Comparison of ENCODE assay signal across 8 mouse cellular contexts in the genomic region with DNA sequence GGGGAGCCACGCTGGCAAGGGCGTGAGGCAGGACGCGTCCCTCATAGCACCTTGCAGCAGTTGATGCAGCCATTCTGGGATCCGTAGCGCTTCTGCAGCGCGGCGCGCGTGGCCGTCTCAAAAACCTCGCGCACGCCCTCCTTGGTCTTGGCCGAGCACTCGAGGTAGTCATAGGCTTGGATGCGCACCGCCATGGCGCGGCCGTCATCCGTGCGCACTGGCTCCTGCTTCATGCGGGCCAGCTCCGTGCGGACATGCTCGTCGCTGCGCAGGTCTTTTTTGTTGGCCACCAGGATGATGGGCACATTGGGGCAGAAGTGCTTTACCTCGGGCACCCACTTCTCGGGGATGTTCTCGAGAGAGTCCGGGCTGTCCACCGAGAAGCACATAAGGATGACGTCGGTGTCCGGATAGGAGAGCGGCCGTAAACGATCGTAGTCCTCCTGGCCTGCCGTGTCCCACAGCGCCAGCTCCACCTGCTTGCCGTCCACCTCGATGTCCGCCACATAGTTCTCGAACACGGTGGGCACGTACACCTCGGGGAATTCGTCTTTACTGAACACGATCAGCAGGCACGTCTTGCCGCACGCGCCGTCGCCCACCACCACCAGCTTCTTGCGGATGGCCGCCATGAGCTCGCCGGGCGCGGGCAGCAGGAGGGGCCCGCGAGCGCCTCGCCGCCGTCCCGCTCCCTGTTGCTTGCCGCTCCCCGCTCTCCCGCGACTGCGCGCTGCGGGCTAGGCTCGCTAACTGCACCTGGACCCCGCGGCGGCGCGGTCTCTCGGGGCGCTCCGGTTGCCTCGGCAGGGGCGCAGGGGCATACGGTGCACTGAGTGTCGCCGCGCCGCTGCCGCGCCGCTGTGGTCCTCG. TPM values are rescaled to one million over a fixed set of nuclear protein-coding genes. Genes with fewer than 3 reads are reported as not detected.
DNase-seq lines count a peak whose midpoint lies in the region; ATAC-seq lines count a peak whose summit lies in the region.

No protein-coding gene starts in this region.

- peak overlapping the region; percentile 99 for H3K27ac ChIP-seq in intestine, embryonic 14.5 days (ENCODE audit: low read depth)
- H3K27ac ChIP-seq in midbrain, embryonic 15.5 days, result peak overlapping the region; percentile 100

- peak; percentile 48 to 71 for DNase-seq in urinary bladder, adult 18-20 months (ENCODE audit: low spot score in 2 of 2)
- DNase-seq in urinary bladder, postnatal 25 days (ENCODE audit: low spot score), result no peak
- DNase-seq in gastrocnemius, postnatal 14 days, result peak; percentile 69
- DNase-seq in intestine, embryonic 14.5 days (ENCODE audit: low spot score), result peak; percentile 92
- DNase-seq in liver, result peak; percentile 30
- peak; percentile 39 to 73 for DNase-seq in spleen, postnatal 4 days (ENCODE audit: low spot score in 2 of 2)

- peaks cover 39% of the 10 kb centered on the region for H3K4me1 ChIP-seq in intestine, embryonic 14.5 days (replicated peaks; ENCODE audit: control insufficient read depth, insufficient read depth, low read length)
- H3K4me1 ChIP-seq in midbrain, embryonic 15.5 days, result peaks cover 31% of the 10 kb centered on the region

- no peaks in the 10 kb centered on the region for H3K9me3 ChIP-seq in intestine, embryonic 14.5 days (ENCODE audit: control insufficient read depth, low read length)
- no peaks in the 10 kb centered on the region for H3K9me3 ChIP-seq in midbrain, embryonic 15.5 days

- intact Hi-C loops in gastrocnemius, postnatal 14 days (cut with DNase I; ENCODE audit: low total_unique reads), result no loop called here

- peak overlapping the region; percentile 99 for H3K9ac ChIP-seq in intestine, embryonic 14.5 days (ENCODE audit: low read length)
- H3K9ac ChIP-seq in midbrain, embryonic 15.5 days, result peak overlapping the region; percentile 99

- H3K36me3 ChIP-seq in intestine, embryonic 14.5 days (ENCODE audit: control insufficient read depth, insufficient read depth, low read length), result no peaks in the 10 kb centered on the region
- no peaks in the 10 kb centered on the region for H3K36me3 ChIP-seq in midbrain, embryonic 15.5 days (replicated peaks)

- WGBS in intestine, embryonic 14.5 days, result 1% methylated on average over 97 of the region's 99 CpGs
- WGBS in midbrain, embryonic 15.5 days, result under 1% methylated on average over 97 of the region's 99 CpGs

- peak overlapping the region; percentile 87 for H3K4me2 ChIP-seq in intestine, embryonic 14.5 days (ENCODE audit: low read length)
- peak overlapping the region; percentile 86 for H3K4me2 ChIP-seq in midbrain, embryonic 15.5 days

- peak; percentile 23 for ATAC-seq in common myeloid progenitor, adult 5-6 weeks (replicated peaks; ENCODE audit: low read depth, poor library complexity, severe bottlenecking)
- peak; percentile 64 for ATAC-seq in intestine, embryonic 14.5 days (replicated peaks; ENCODE audit: low FRiP score, low TSS enrichment, low read depth)
- ATAC-seq in midbrain, embryonic 15.5 days (replicated peaks), result peak; percentile 63

- H3K27me3 ChIP-seq in intestine, embryonic 14.5 days (replicated peaks; ENCODE audit: control insufficient read depth, insufficient read depth, low read length), result no peaks in the 10 kb centered on the region
- H3K27me3 ChIP-seq in midbrain, embryonic 15.5 days (replicated peaks), result no peaks in the 10 kb centered on the region

- H3K4me3 ChIP-seq in intestine, embryonic 14.5 days (ENCODE audit: low read depth, low read length), result peak overlapping the region; percentile 86
- H3K4me3 ChIP-seq in midbrain, embryonic 15.5 days, result peak overlapping the region; percentile 84

RNA-seq across cellular contexts. Expression of a gene that starts 0.6 kb away (rescaled TPM):
- total RNA-seq in common myeloid progenitor, adult 5-6 weeks (2017), result 35.8 and 43.3 TPM in 2 replicates
- 10 to 100 TPM; 59.5 to 96.2 TPM for total RNA-seq in gastrocnemius, postnatal 14 days (2021)
- 46.5 and 50.5 TPM in 2 replicates for polyA plus RNA-seq in intestine, embryonic 14.5 days (2014; fragmentation: Nextera tagmentation; extraction: Ambion mirVana)
- 83.3 and 95.1 TPM in 2 replicates for polyA plus RNA-seq in midbrain, embryonic 15.5 days (2015; fragmentation: Nextera tagmentation; extraction: Ambion mirVana)
